Mouse (Mus musculus): Measurements from ENCODE around the gene Adprm. TPM values are rescaled to one million over a fixed set of nuclear protein-coding genes. Genes with fewer than 3 reads are reported as not detected.

Adprm gene
- total RNA-seq, 2 experiments from 2014 or later = 6.8 to 9.9 TPM

- no peak overlapping the region for H3K4me3 ChIP-seq
- intact Hi-C loops (cut with DNase I) = no loop called here
- H3K27ac ChIP-seq = no peak overlapping the region
- no peak for DNase-seq
- no peak for TF ChIP-seq CTCF (IDR thresholded peaks at IDR 0.05)
These were observed 15.3 kb upstream of the Adprm start for GRCm38 (mm10) chr11:67067741-67068140.

- Histone ChIP-seq H3K4me3 (no peak overlapping the region), H3K27ac (no peak overlapping the region)
- no peak for TF ChIP-seq CTCF (IDR thresholded peaks at IDR 0.05)
- intact Hi-C loops (cut with DNase I) = no loop called here
- no peak for DNase-seq
These were observed 10.3 kb upstream of the Adprm start for GRCm38 (mm10) chr11:67062726-67063125.

- no peak overlapping the region for H3K4me3 ChIP-seq
- intact Hi-C loops (cut with DNase I) = no loop called here
- H3K27ac ChIP-seq = no peak overlapping the region
- no peak for DNase-seq
- no peak for TF ChIP-seq CTCF (IDR thresholded peaks at IDR 0.05)
These were observed 8.9 kb upstream of the Adprm start for GRCm38 (mm10) chr11:67061311-67061710.

GRCm38 (mm10) chr11:67054754-67055365, 2.5 kb upstream of the Adprm start:
- no peak overlapping the region for H3K27ac ChIP-seq
- no peak overlapping the region for H3K4me3 ChIP-seq
- no peak for DNase-seq
- intact Hi-C loops (cut with DNase I) = no loop called here
- no peak for TF ChIP-seq CTCF (IDR thresholded peaks at IDR 0.05)

GRCm38 (mm10) chr11:67051676-67052320, 596 bp downstream of the Adprm start:
- Histone ChIP-seq H3K4me3 (peak overlapping the region; percentile 93), H3K27ac (peak overlapping the region; percentile 97)
- no peak for DNase-seq
- intact Hi-C loops (cut with DNase I) = loop anchor here (1.0 kb wide), 1 partner anchor 26 kb away; the partner anchor contains the start of gene Tmem220
- no peak for TF ChIP-seq CTCF (IDR thresholded peaks at IDR 0.05)

- intact Hi-C loops (cut with DNase I) = no loop called here
- no peak for DNase-seq
These were observed 3.1 kb downstream of the Adprm start for GRCm38 (mm10) chr11:67049256-67049655.

GRCm38 (mm10) chr11:67048496-67048895, 3.9 kb downstream of the Adprm start:
- H3K4me3 ChIP-seq = no peak overlapping the region
- no peak overlapping the region for H3K27ac ChIP-seq
- TF ChIP-seq CTCF (IDR thresholded peaks at IDR 0.05) = no peak
- intact Hi-C loops (cut with DNase I) = no loop called here
- no peak for DNase-seq

More at GRCm38 (mm10) chr11:67049256-67049655, 3.1 kb downstream of the Adprm start:
- Histone ChIP-seq H3K4me3 (no peak overlapping the region), H3K27ac (no peak overlapping the region)
- TF ChIP-seq CTCF (IDR thresholded peaks at IDR 0.05) = no peak; the same call in 1 of the 2 replicates

- no peak for TF ChIP-seq CTCF (IDR thresholded peaks at IDR 0.05)
- Histone ChIP-seq H3K4me3 (no peak overlapping the region), H3K27ac (no peak overlapping the region)
- intact Hi-C loops (cut with DNase I) = no loop called here
- DNase-seq = no peak
These were observed 5.2 kb downstream of the Adprm start for GRCm38 (mm10) chr11:67047199-67047598.

- intact Hi-C loops (cut with DNase I) = no loop called here
- Histone ChIP-seq H3K27ac (no peak overlapping the region), H3K4me3 (no peak overlapping the region)
- no peak for TF ChIP-seq CTCF (IDR thresholded peaks at IDR 0.05)
- no peak for DNase-seq
These were observed 7.4 kb downstream of the Adprm start for GRCm38 (mm10) chr11:67044959-67045358.

- TF ChIP-seq CTCF (IDR thresholded peaks at IDR 0.05) = no peak
- Histone ChIP-seq H3K27ac (no peak overlapping the region), H3K4me3 (no peak overlapping the region)
- DNase-seq = no peak
- intact Hi-C loops (cut with DNase I) = no loop called here
These were observed 9.4 kb downstream of the Adprm start for GRCm38 (mm10) chr11:67043007-67043406.

- Histone ChIP-seq H3K27ac (no peak overlapping the region), H3K4me3 (no peak overlapping the region)
- TF ChIP-seq CTCF (IDR thresholded peaks at IDR 0.05) = no peak
- DNase-seq = no peak
- intact Hi-C loops (cut with DNase I) = no loop called here
These were observed 11.9 kb downstream of the Adprm start for GRCm38 (mm10) chr11:67040483-67040882.

- no peak overlapping the region for H3K27ac ChIP-seq
- TF ChIP-seq CTCF (IDR thresholded peaks at IDR 0.05) = peak; percentile 41
- H3K4me3 ChIP-seq = no peak overlapping the region
- no peak for DNase-seq
- intact Hi-C loops (cut with DNase I) = no loop called here
These were observed 12.6 kb downstream of the Adprm start for GRCm38 (mm10) chr11:67039799-67040198.

GRCm38 (mm10) chr11:67036892-67037291, 15.5 kb downstream of the Adprm start:
- H3K27ac ChIP-seq = no peak overlapping the region
- no peak overlapping the region for H3K4me3 ChIP-seq
- DNase-seq = no peak
- no peak for TF ChIP-seq CTCF (IDR thresholded peaks at IDR 0.05)
- intact Hi-C loops (cut with DNase I) = no loop called here

GRCm38 (mm10) chr11:67036229-67036628, 16.2 kb downstream of the Adprm start:
- intact Hi-C loops (cut with DNase I) = no loop called here
- TF ChIP-seq CTCF (IDR thresholded peaks at IDR 0.05) = no peak
- no peak for DNase-seq
- no peak overlapping the region for H3K4me3 ChIP-seq
- H3K27ac ChIP-seq = no peak overlapping the region

Data from gastrocnemius, adult 2 months (tissue).